Mouse (Mus musculus): ENCODE measurements at regions not wholly inside any gene's neighbourhood (a gene's known extent, or its start where the extent isn't known, plus 50 kb on each side); places are given as distances from the start of the nearest gene placed in this dataset.

- TF ChIP-seq CTCF (IDR thresholded peaks at IDR 0.05; ENCODE audit: low read depth, low read length) (no peak), POLR2A (IDR thresholded peaks at IDR 0.05; ENCODE audit: insufficient read depth, low read length) (no peak)
Observed at GRCm38 (mm10) chr4:124422406-124422805, 188.2 kb downstream of the 3100002H09Rik start.

Measured in ES-Bruce4 (cell line).